Mouse (Mus musculus) forebrain, embryonic 12.5 days (tissue): ENCODE measurements around the gene Creb1. TPM values are rescaled to one million over a fixed set of nuclear protein-coding genes. Genes with fewer than 3 reads are reported as not detected.
"Not testable (repeated sequence)": the region's sequence is repeated elsewhere in the genome, so short reads cannot be mapped to it uniquely, and the experiment has no call there.

ENCODE experiments used
- ATAC-seq: fragments of 200-750 bp; cut with Nextera tagmentation; 2 replicates; pipeline ENCODE4 v1.8.0; 2017; ENCODE audit warnings: moderate TSS enrichment; ENCODE audit not compliant: low FRiP score
- H3K27ac ChIP-seq: fragments of 300-500 bp; sonication (generic); 2 replicates; pipeline ENCODE4 v1.5.1; 2016; ENCODE audit warnings: mild to moderate bottlenecking
- H3K27me3 ChIP-seq: fragments of 300-500 bp; sonication (generic); 2 replicates; pipeline ENCODE4 v1.6.1; 2016; ENCODE audit warnings: mild to moderate bottlenecking
- H3K36me3 ChIP-seq: fragments of 300-500 bp; sonication (generic); replicated peaks from 2 replicates; pipeline ENCODE4 v1.6.1; 2016; ENCODE audit warnings: mild to moderate bottlenecking
- H3K4me1 ChIP-seq: fragments of 300-500 bp; sonication (generic); 2 replicates; pipeline ENCODE4 v1.6.1; 2016
- H3K4me2 ChIP-seq: fragments of 300-500 bp; sonication (generic); 2 replicates; pipeline ENCODE4 v1.6.1; 2016; ENCODE audit warnings: mild to moderate bottlenecking, moderate library complexity
- H3K4me3 ChIP-seq: fragments of 300-500 bp; sonication (generic); replicated peaks from 2 replicates; pipeline ENCODE4 v1.5.1; 2016; ENCODE audit warnings: mild to moderate bottlenecking
- H3K9ac ChIP-seq: fragments of 300-500 bp; sonication (generic); 2 replicates; pipeline ENCODE4 v1.6.1; 2016; ENCODE audit warnings: mild to moderate bottlenecking
- H3K9me3 ChIP-seq: fragments of 300-500 bp; sonication (generic); 2 replicates; pipeline ENCODE4 v1.6.1; 2016
- WGBS: fragments of 180-500 bp; shearing (Covaris S2); methylation state at CpG from one replicate; pipeline ENCODE4 v1.1.7; 2016; 5-methylcytosine and 5-hydroxymethylcytosine counted together
- polyA plus RNA-seq: library from polyadenylated mRNA; unstranded; fragments of >200 nt; fragmentation: Nextera tagmentation; extraction: Ambion mirVana; gene quantifications from 2 replicates; pipeline ENCODE4 v1.2.1, GENCODE M21; 2016

Creb1 gene
- polyA plus RNA-seq, 1 experiment from 2014 or later, result 66.1 TPM

DNA sequence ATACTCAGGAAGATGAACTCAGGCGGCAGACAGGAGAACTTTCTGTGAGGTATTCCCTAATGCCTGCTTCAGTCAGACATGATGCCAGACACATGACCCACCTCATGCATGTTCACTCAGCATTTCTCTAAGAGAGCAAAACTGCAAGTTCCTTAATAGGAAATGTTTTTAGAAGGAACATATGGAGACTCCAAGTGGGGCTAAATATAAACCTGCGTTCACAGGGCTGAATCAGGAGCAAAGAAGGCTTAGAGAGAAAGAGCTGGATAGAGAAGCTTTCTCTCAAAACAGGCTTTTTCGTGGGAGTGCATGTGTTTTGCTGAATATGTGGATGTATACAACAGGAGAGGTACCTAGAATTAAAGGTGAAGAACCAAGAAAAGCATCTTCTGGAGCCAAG, 100.8 kb downstream of the Creb1 start:
- ATAC-seq, result no peak
- Histone ChIP-seq H3K27ac (no peak overlapping the region), H3K4me2 (no peak overlapping the region), H3K4me1 (no peaks in the 10 kb centered on the region), H3K27me3 (no peaks in the 10 kb centered on the region), H3K9me3 (no peaks in the 10 kb centered on the region), H3K4me3 (no peak overlapping the region), H3K9ac (no peak overlapping the region), H3K36me3 (no peaks in the 10 kb centered on the region)
- 86% methylated on average over 3 of the region's 3 CpGs for WGBS

- ATAC-seq, result no peak
- Histone ChIP-seq H3K4me2 (no peak overlapping the region), H3K27ac (no peak overlapping the region), H3K4me3 (no peak overlapping the region), H3K27me3 (no peaks in the 10 kb centered on the region), H3K36me3 (no peaks in the 10 kb centered on the region), H3K9me3 (no peaks in the 10 kb centered on the region), H3K4me1 (no peaks in the 10 kb centered on the region), H3K9ac (no peak overlapping the region)
- 78% methylated on average over 2 of the region's 2 CpGs for WGBS
Measured at GRCm38 (mm10) chr1:64635624-64636023, 103.2 kb downstream of the Creb1 start.

DNA sequence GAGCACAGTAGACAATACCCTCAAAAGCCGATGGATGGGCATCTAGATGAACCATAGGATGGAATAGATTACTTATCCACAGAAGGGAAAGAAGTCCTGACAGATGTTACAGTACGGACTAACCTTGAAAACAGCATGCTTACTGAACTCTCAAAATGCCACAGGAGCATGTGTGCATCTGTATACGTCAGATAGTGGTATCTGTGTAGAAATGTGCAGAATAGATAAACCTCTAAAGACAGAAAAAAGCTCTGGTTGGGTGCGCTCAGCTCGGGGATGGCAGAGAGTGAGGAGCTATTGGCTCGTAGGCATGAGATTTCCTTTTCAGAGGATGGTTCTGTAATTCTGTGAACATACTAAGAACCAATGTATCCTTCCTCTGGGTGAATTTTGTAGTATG, 106.8 kb downstream of the Creb1 start:
- WGBS, result 93% methylated on average over 6 of the region's 6 CpGs
- Histone ChIP-seq H3K4me1 (no peaks in the 10 kb centered on the region), H3K36me3 (no peaks in the 10 kb centered on the region), H3K4me3 (no peak overlapping the region), H3K9ac (no peak overlapping the region), H3K27ac (no peak overlapping the region), H3K27me3 (no peaks in the 10 kb centered on the region), H3K9me3 (no peaks in the 10 kb centered on the region), H3K4me2 (no peak overlapping the region)
- ATAC-seq, result no peak

DNA sequence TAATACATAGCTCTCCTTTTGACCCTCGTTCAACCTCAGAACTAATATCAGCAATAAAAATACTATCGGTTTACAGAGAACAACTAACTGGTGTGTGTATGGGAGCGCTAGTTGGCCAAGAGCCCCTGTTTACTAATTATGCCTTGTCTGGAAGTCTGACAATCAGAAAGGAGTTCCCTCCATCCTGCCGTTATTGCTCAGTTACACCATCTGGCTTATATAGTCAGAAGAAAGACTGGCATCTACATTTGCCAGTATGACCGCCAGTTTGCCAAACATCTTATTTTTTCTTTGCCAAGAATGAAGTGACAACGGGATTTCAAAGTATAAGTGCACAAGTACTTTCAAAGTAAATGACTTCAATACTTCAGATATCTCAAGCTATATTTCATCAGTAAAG, 108.6 kb downstream of the Creb1 start:
- H3K27ac ChIP-seq, result no peak overlapping the region
- no peak for ATAC-seq
- H3K4me2 ChIP-seq, result no peak overlapping the region
- WGBS, result 91% methylated on average over 6 of the region's 6 CpGs
- H3K36me3 ChIP-seq, result no peaks in the 10 kb centered on the region
- no peak overlapping the region for H3K9ac ChIP-seq
- no peak overlapping the region for H3K4me3 ChIP-seq
- H3K27me3 ChIP-seq, result no peaks in the 10 kb centered on the region
- H3K4me1 ChIP-seq, result no peaks in the 10 kb centered on the region
- H3K9me3 ChIP-seq, result no peaks in the 10 kb centered on the region

GRCm38 (mm10) chr1:64642541-64642940, 110.1 kb downstream of the Creb1 start:
- H3K4me3 ChIP-seq, ATAC-seq, H3K9me3 ChIP-seq, H3K9ac ChIP-seq, H3K27me3 ChIP-seq, H3K4me2 ChIP-seq, H3K27ac ChIP-seq, H3K4me1 ChIP-seq, H3K36me3 ChIP-seq: not testable (repeated sequence)
- WGBS, result 95% methylated on average over 8 of the region's 8 CpGs

DNA sequence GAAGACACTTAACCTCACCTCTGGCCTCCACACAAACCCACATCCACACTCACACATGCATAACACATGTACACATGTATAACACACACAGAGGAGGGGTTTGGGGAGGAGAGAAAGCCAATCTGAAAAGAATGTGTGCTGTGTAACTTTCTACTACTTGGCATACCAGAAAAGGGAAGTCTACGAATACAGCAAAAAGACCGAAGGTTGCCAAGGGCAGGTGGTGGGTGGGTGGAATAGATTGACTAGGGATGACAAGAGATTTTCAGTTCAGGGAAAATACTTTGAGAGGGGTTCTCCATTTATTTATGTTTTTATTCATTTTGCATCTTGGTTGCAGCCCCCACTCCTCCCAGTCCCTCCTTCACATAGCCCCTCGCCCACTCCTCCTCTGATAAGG, 112.1 kb downstream of the Creb1 start:
- no peaks in the 10 kb centered on the region for H3K36me3 ChIP-seq
- H3K27ac ChIP-seq, result no peak overlapping the region
- no peaks in the 10 kb centered on the region for H3K4me1 ChIP-seq
- H3K4me2 ChIP-seq, result no peak overlapping the region
- no peak for ATAC-seq
- no peak overlapping the region for H3K4me3 ChIP-seq
- 97% methylated on average over 3 of the region's 3 CpGs for WGBS
- H3K9me3 ChIP-seq, result no peaks in the 10 kb centered on the region
- no peak overlapping the region for H3K9ac ChIP-seq
- no peaks in the 10 kb centered on the region for H3K27me3 ChIP-seq

- WGBS, result 80% methylated on average over 11 of the region's 11 CpGs
- H3K4me3 ChIP-seq, result no peak overlapping the region
- H3K27me3 ChIP-seq, result no peaks in the 10 kb centered on the region
- no peaks in the 10 kb centered on the region for H3K4me1 ChIP-seq
- H3K9me3 ChIP-seq, result no peaks in the 10 kb centered on the region
- no peak overlapping the region for H3K4me2 ChIP-seq
- H3K36me3 ChIP-seq, result no peaks in the 10 kb centered on the region
- no peak overlapping the region for H3K27ac ChIP-seq
- no peak for ATAC-seq
- no peak overlapping the region for H3K9ac ChIP-seq
Measured at GRCm38 (mm10) chr1:64649362-64650124, 117.1 kb downstream of the Creb1 start.

DNA sequence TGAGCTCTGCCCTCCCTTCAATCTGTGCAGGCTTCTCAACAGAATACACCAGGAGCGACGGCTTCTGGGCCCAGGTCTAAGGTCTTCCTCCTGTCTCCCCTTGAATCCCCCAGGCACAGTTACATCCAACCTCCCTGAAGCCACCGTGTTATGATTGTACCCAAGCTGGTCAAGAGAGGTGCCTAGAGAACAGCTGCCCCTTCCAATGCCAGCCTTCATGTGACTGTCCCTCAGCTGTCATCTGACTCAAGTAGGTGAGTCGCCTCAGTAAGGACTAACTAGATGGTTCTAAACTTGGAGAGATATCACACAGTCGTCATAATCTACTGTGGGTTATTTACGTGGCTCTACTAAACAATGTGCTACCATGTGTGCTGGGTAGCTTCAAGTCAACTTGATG, 121.3 kb downstream of the Creb1 start:
- ATAC-seq, result no peak
- Histone ChIP-seq H3K27ac (no peak overlapping the region), H3K27me3 (no peaks in the 10 kb centered on the region), H3K4me1 (peaks cover 5% of the 10 kb centered on the region), H3K4me2 (no peak overlapping the region), H3K9me3 (no peaks in the 10 kb centered on the region), H3K36me3 (no peaks in the 10 kb centered on the region), H3K4me3 (no peak overlapping the region), H3K9ac (no peak overlapping the region)
- 93% methylated on average over 6 of the region's 6 CpGs for WGBS

Other genes starting within 250 kb of the Creb1 start
- gene Mettl21a, start 84.6 kb downstream of the Creb1 start, polyA plus RNA-seq, result 19.3 and 19.6 TPM in 2 replicates
- gene Ccnyl1, start 157.8 kb downstream of the Creb1 start, polyA plus RNA-seq, result 5.9 and 6.2 TPM in 2 replicates
- 1.0 and 1.5 TPM in 2 replicates for gene Fzd5, start 205.1 kb downstream of the Creb1 start, polyA plus RNA-seq